Mouse (Mus musculus) midbrain, embryonic 14.5 days (tissue): ENCODE measurements at regions not wholly inside any gene's neighbourhood (a gene's known extent, or its start where the extent isn't known, plus 50 kb on each side); places are given as distances from the start of the nearest gene placed in this dataset.
A peak's percentile ranks its signal among the peaks of the same experiment; 100 is the strongest.

ENCODE experiments used
- ATAC-seq: fragments of 200-750 bp; cut with Nextera tagmentation; 2 replicates; pipeline ENCODE4 v1.8.0; 2017; ENCODE audit warnings: moderate number of reproducible peaks, moderate library complexity; ENCODE audit not compliant: low FRiP score, low TSS enrichment
- DNase-seq: peaks from one replicate; pipeline ENCODE4 v3.0.0-alpha.2; 2015
- H3K27ac ChIP-seq: fragments of 300-500 bp; sonication (generic); replicated peaks from 2 replicates; pipeline ENCODE4 v1.5.1; 2014; ENCODE audit warnings: mild to moderate bottlenecking, low read depth, low read length, moderate library complexity
- H3K27me3 ChIP-seq: fragments of 300-500 bp; sonication (generic); 2 replicates; pipeline ENCODE4 v1.6.1; 2014; ENCODE audit warnings: low read length, control low read depth, mixed read lengths; ENCODE audit not compliant: control insufficient read depth, insufficient read depth
- H3K36me3 ChIP-seq: fragments of 300-500 bp; sonication (generic); 2 replicates; pipeline ENCODE4 v1.6.1; 2014; ENCODE audit warnings: low read length, control low read depth; ENCODE audit not compliant: control insufficient read depth, insufficient read depth
- H3K4me1 ChIP-seq: fragments of 300-500 bp; sonication (generic); 2 replicates; pipeline ENCODE4 v1.6.1; 2014; ENCODE audit warnings: mild to moderate bottlenecking, antibody characterized with exemption, low read length, control low read depth; ENCODE audit not compliant: control insufficient read depth, insufficient read depth
- H3K4me2 ChIP-seq: fragments of 300-500 bp; sonication (generic); 2 replicates; pipeline ENCODE4 v1.6.1; 2014; ENCODE audit warnings: mild to moderate bottlenecking, low read length, moderate library complexity
- H3K4me3 ChIP-seq: fragments of 300-500 bp; sonication (generic); replicated peaks from 2 replicates; pipeline ENCODE4 v1.5.1; 2014; ENCODE audit warnings: low read depth, low read length
- H3K9ac ChIP-seq: fragments of 300-500 bp; sonication (generic); replicated peaks from 2 replicates; pipeline ENCODE4 v1.6.1; 2014; ENCODE audit warnings: mild to moderate bottlenecking, low read length, moderate library complexity
- H3K9me3 ChIP-seq: fragments of 300-500 bp; sonication (generic); 2 replicates; pipeline ENCODE4 v1.6.1; 2016; ENCODE audit warnings: low read length, control low read depth, mixed read lengths; ENCODE audit not compliant: control insufficient read depth
- WGBS: fragments of 180-500 bp; shearing (Covaris S2); extraction: QIAGEN DNeasy Blood & Tissue Kit; methylation state at CpG from one replicate; pipeline ENCODE4 v1.1.7; 2014; 5-methylcytosine and 5-hydroxymethylcytosine counted together

GRCm38 (mm10) chr2:21908813-21909480 is 318.4 kb upstream of the Myo3a start:
- ATAC-seq (no peak), DNase-seq (no peak)
- Histone ChIP-seq H3K27ac (no peak overlapping the region), H3K4me2 (no peak overlapping the region), H3K27me3 (no peaks in the 10 kb centered on the region), H3K9ac (no peak overlapping the region), H3K4me3 (no peak overlapping the region), H3K9me3 (peaks cover 3% of the 10 kb centered on the region; the same call in 1 of the 2 replicates), H3K4me1 (no peaks in the 10 kb centered on the region), H3K36me3 (no peaks in the 10 kb centered on the region)
- 78% methylated on average over 7 of the region's 7 CpGs for WGBS

- Histone ChIP-seq H3K4me3 (no peak overlapping the region), H3K36me3 (no peaks in the 10 kb centered on the region)
Measured at GRCm38 (mm10) chr2:21909481-21909966, 317.8 kb upstream of the Myo3a start.

GRCm38 (mm10) chr2:21917804-21918690 is 309.3 kb upstream of the Myo3a start:
- Histone ChIP-seq H3K9ac (peak overlapping the region; percentile 62), H3K4me3 (peak overlapping the region; percentile 35), H3K4me1 (peaks cover 20% of the 10 kb centered on the region), H3K27ac (peak overlapping the region; percentile 99), H3K4me2 (peak overlapping the region; percentile 61), H3K9me3 (no peaks in the 10 kb centered on the region), H3K36me3 (no peaks in the 10 kb centered on the region), H3K27me3 (no peaks in the 10 kb centered on the region)
- DNase-seq (peak; percentile 95), ATAC-seq (peak; percentile 91)
- WGBS, result 3% methylated on average over 16 of the region's 16 CpGs

More at GRCm38 (mm10) chr2:21909481-21909966, 317.8 kb upstream of the Myo3a start:
- peaks cover 3% of the 10 kb centered on the region; the same call in 1 of the 2 replicates for H3K9me3 ChIP-seq
- no peaks in the 10 kb centered on the region for H3K27me3 ChIP-seq
- no peak overlapping the region for H3K4me2 ChIP-seq
- DNase-seq (peak; percentile 90), ATAC-seq (no peak)
- H3K4me1 ChIP-seq, result no peaks in the 10 kb centered on the region
- WGBS, result 26% methylated on average over 7 of the region's 7 CpGs
- no peak overlapping the region for H3K27ac ChIP-seq
- H3K9ac ChIP-seq, result no peak overlapping the region

- 17% methylated on average over 2 of the region's 2 CpGs for WGBS
- H3K27ac ChIP-seq, result peak overlapping the region; percentile 99
- ATAC-seq (no peak), DNase-seq (peak; percentile 51)
- peak overlapping the region; percentile 61 for H3K4me2 ChIP-seq
- no peak overlapping the region; the same call in 1 of the 2 replicates for H3K9ac ChIP-seq
- H3K4me3 ChIP-seq, result no peak overlapping the region
- H3K9me3 ChIP-seq, result no peaks in the 10 kb centered on the region
- no peaks in the 10 kb centered on the region for H3K27me3 ChIP-seq
- peaks cover 20% of the 10 kb centered on the region for H3K4me1 ChIP-seq
- no peaks in the 10 kb centered on the region for H3K36me3 ChIP-seq
Measured at GRCm38 (mm10) chr2:21919091-21919490, 308.2 kb upstream of the Myo3a start.

- no peak overlapping the region for H3K27ac ChIP-seq
- H3K9ac ChIP-seq, result no peak overlapping the region
- H3K9me3 ChIP-seq, result no peaks in the 10 kb centered on the region
- peak; percentile 75 for DNase-seq
- H3K36me3 ChIP-seq, result no peaks in the 10 kb centered on the region
- no peak for ATAC-seq
- H3K4me3 ChIP-seq, result no peak overlapping the region
- H3K4me1 ChIP-seq, result no peaks in the 10 kb centered on the region
- whole genome bisulfite sequencing, result 49% methylated on average over 1 of the region's 1 CpGs
- H3K4me2 ChIP-seq, result no peak overlapping the region
- no peaks in the 10 kb centered on the region for H3K27me3 ChIP-seq
Measured at GRCm38 (mm10) chr2:21927656-21928055, 299.6 kb upstream of the Myo3a start.

GRCm38 (mm10) chr2:21939993-21940392 is 287.3 kb upstream of the Myo3a start:
- no peaks in the 10 kb centered on the region for H3K36me3 ChIP-seq
- H3K9me3 ChIP-seq, result no peaks in the 10 kb centered on the region
- no peaks in the 10 kb centered on the region for H3K4me1 ChIP-seq
- 95% methylated on average over 3 of the region's 3 CpGs for WGBS
- H3K9ac ChIP-seq, result no peak overlapping the region
- no peak overlapping the region for H3K27ac ChIP-seq
- no peaks in the 10 kb centered on the region for H3K27me3 ChIP-seq
- ATAC-seq (no peak), DNase-seq (no peak)
- no peak overlapping the region for H3K4me3 ChIP-seq
- H3K4me2 ChIP-seq, result no peak overlapping the region

- Histone ChIP-seq H3K4me3 (no peak overlapping the region), H3K4me2 (no peak overlapping the region), H3K36me3 (no peaks in the 10 kb centered on the region), H3K9ac (no peak overlapping the region), H3K9me3 (no peaks in the 10 kb centered on the region), H3K4me1 (no peaks in the 10 kb centered on the region), H3K27me3 (no peaks in the 10 kb centered on the region), H3K27ac (no peak overlapping the region)
- 50% methylated on average over 4 of the region's 4 CpGs for WGBS
- ATAC-seq, result peak; percentile 66; the same call in 1 of the 2 replicates
- DNase-seq, result peak; percentile 88
Measured at GRCm38 (mm10) chr2:21940797-21941487, 286.4 kb upstream of the Myo3a start.

- H3K9ac ChIP-seq, result no peak overlapping the region
- no peaks in the 10 kb centered on the region for H3K36me3 ChIP-seq
- DNase-seq (no peak), ATAC-seq (no peak; the same call in 1 of the 2 replicates)
- no peaks in the 10 kb centered on the region for H3K4me1 ChIP-seq
- H3K9me3 ChIP-seq, result no peaks in the 10 kb centered on the region
- no peaks in the 10 kb centered on the region for H3K27me3 ChIP-seq
- H3K27ac ChIP-seq, result no peak overlapping the region
- 83% methylated on average over 2 of the region's 2 CpGs for WGBS
- no peak overlapping the region for H3K4me3 ChIP-seq
- H3K4me2 ChIP-seq, result no peak overlapping the region
Measured at GRCm38 (mm10) chr2:21941488-21942000, 285.8 kb upstream of the Myo3a start.
